Mouse (Mus musculus): ENCODE results near the gene Dzip1.

Dzip1 gene

GRCm38 (mm10) chr14:118874786-118875415, 50.4 kb downstream of the Dzip1 start:
- in situ Hi-C loops (cut with MboI; ENCODE audit: low sequenced_read_pairs), result no loop called here

- in situ Hi-C loops (cut with MboI; ENCODE audit: low sequenced_read_pairs), result no loop called here
Observed at GRCm38 (mm10) chr14:118874126-118874525, 51.1 kb downstream of the Dzip1 start.

GRCm38 (mm10) chr14:118869712-118870111, 55.5 kb downstream of the Dzip1 start:
- in situ Hi-C loops (cut with MboI; ENCODE audit: low sequenced_read_pairs), result no loop called here

- in situ Hi-C loops (cut with MboI; ENCODE audit: low sequenced_read_pairs), result no loop called here
Observed at GRCm38 (mm10) chr14:118868102-118868724, 57.0 kb downstream of the Dzip1 start.

GRCm38 (mm10) chr14:118867366-118867765, 57.9 kb downstream of the Dzip1 start:
- in situ Hi-C loops (cut with MboI; ENCODE audit: low sequenced_read_pairs), result no loop called here

- in situ Hi-C loops (cut with MboI; ENCODE audit: low sequenced_read_pairs), result no loop called here
Observed at GRCm38 (mm10) chr14:118866014-118866811, 59.0 kb downstream of the Dzip1 start.

- in situ Hi-C loops (cut with MboI; ENCODE audit: low sequenced_read_pairs), result no loop called here
Observed at GRCm38 (mm10) chr14:118864905-118865304, 60.4 kb downstream of the Dzip1 start.

GRCm38 (mm10) chr14:118862253-118862652, 63.0 kb downstream of the Dzip1 start:
- in situ Hi-C loops (cut with MboI; ENCODE audit: low sequenced_read_pairs), result no loop called here

GRCm38 (mm10) chr14:118858318-118858717, 66.9 kb downstream of the Dzip1 start:
- in situ Hi-C loops (cut with MboI; ENCODE audit: low sequenced_read_pairs), result no loop called here

- in situ Hi-C loops (cut with MboI; ENCODE audit: low sequenced_read_pairs), result no loop called here
Observed at GRCm38 (mm10) chr14:118856563-118856962, 68.7 kb downstream of the Dzip1 start.

- in situ Hi-C loops (cut with MboI; ENCODE audit: low sequenced_read_pairs), result no loop called here
Observed at GRCm38 (mm10) chr14:118855141-118855800, 70.0 kb downstream of the Dzip1 start.

GRCm38 (mm10) chr14:118854371-118855114, 70.7 kb downstream of the Dzip1 start:
- in situ Hi-C loops (cut with MboI; ENCODE audit: low sequenced_read_pairs), result no loop called here

- in situ Hi-C loops (cut with MboI; ENCODE audit: low sequenced_read_pairs), result no loop called here
Observed at GRCm38 (mm10) chr14:118851496-118852107, 73.7 kb downstream of the Dzip1 start.

- in situ Hi-C loops (cut with MboI; ENCODE audit: low sequenced_read_pairs), result no loop called here
Observed at GRCm38 (mm10) chr14:118850696-118851035, 74.6 kb downstream of the Dzip1 start.

- in situ Hi-C loops (cut with MboI; ENCODE audit: low sequenced_read_pairs), result no loop called here
Observed at GRCm38 (mm10) chr14:118850011-118850695, 75.1 kb downstream of the Dzip1 start.

- in situ Hi-C loops (cut with MboI; ENCODE audit: low sequenced_read_pairs), result no loop called here
Observed at GRCm38 (mm10) chr14:118848171-118848570, 77.1 kb downstream of the Dzip1 start.

- in situ Hi-C loops (cut with MboI; ENCODE audit: low sequenced_read_pairs), result no loop called here
Observed at GRCm38 (mm10) chr14:118846834-118847233, 78.4 kb downstream of the Dzip1 start.

- in situ Hi-C loops (cut with MboI; ENCODE audit: low sequenced_read_pairs), result no loop called here
Observed at GRCm38 (mm10) chr14:118842353-118842752, 82.9 kb downstream of the Dzip1 start.

GRCm38 (mm10) chr14:118840027-118840426, 85.2 kb downstream of the Dzip1 start:
- in situ Hi-C loops (cut with MboI; ENCODE audit: low sequenced_read_pairs), result no loop called here

- in situ Hi-C loops (cut with MboI; ENCODE audit: low sequenced_read_pairs), result no loop called here
Observed at GRCm38 (mm10) chr14:118839416-118839815, 85.8 kb downstream of the Dzip1 start.

Data from CH12F3 (cell line).